In the genomic region with DNA sequence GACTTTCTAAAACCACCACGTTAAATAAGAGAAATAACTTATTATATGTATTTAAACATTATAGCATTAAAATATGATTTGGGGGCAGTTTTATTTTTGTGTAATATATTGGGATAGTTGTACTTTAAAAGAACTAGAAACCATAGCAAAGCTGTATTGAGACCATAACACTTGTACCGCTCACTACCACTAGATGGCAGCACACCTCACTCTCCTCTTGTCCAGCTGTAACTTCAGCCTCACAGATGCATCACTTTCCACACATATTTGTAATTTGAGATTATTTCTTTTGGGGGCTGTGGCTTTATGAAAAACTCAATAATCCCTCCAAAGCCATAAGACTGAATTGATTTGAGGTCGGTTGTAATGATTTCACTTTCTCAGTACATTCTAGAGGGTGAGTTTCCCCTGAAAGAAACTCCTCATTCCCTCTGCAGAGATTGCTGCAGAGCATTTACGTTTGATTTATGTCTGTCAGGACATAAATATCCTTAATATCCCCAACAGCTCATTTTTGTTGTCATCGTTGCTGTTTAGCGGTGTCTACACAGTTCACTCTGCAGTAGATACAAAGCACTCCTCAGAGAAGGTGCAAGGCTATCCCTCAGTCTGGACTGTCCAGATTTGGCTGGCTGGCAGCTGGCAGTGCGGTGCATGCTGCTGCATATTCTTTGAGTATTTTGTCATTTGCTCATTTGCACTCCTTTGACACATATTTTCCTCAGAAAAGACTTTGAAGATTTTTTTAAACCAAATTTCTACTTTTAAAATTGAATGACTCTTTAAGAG, we compare ENCODE assay signal across 9 mouse cellular contexts.
DNase-seq lines count a peak whose midpoint lies in the region; ATAC-seq and TF ChIP-seq lines count a peak whose summit lies in the region.
"Had no signal": no experiment of that assay in that cellular context is flagged by ENCODE, and none has a peak within 500 bp of the region (broad histone marks: within the 10 kb centered on the region; RNA-seq: fewer than 3 reads in every experiment).

No protein-coding gene starts in this region.

- ATAC-seq in limb, embryonic 14.5 days (ENCODE audit: low FRiP score, low read depth): peak; percentile 77
- peak; percentile 81 for ATAC-seq in neural tube, embryonic 12.5 days (ENCODE audit: low FRiP score, low read depth)

- dilution Hi-C loops in CH12.LX (cut with MboI; ENCODE audit: extremely low pct_ligation_motif_present, extremely low pct_unique_long_range_greater_than_20kb, low sequenced_read_pairs): no loop called here

- H3K36me3 ChIP-seq in CH12.LX (replicated peaks in 1 of 2; ENCODE audit: control insufficient read depth in 1 of 2, insufficient read depth in 1 of 2, low read length in 1 of 2): no peaks in the 10 kb centered on the region
- H3K36me3 ChIP-seq in limb, embryonic 14.5 days (ENCODE audit: control insufficient read depth, insufficient read depth, low read length): no peaks in the 10 kb centered on the region
- no peaks in the 10 kb centered on the region for H3K36me3 ChIP-seq in neural tube, embryonic 12.5 days
- H3K36me3 ChIP-seq: liver, embryonic 15.5 days had no signal

- no peak overlapping the region for H3K27ac ChIP-seq in CH12.LX (ENCODE audit: insufficient read depth, low read depth)
- no peak overlapping the region for H3K27ac ChIP-seq in limb, embryonic 14.5 days (replicated peaks; ENCODE audit: low read depth, low read length)
- no peak overlapping the region for H3K27ac ChIP-seq in neural tube, embryonic 12.5 days
- H3K27ac ChIP-seq: liver, embryonic 15.5 days had no signal

- TF ChIP-seq CTCF in CH12.LX (conservative IDR thresholded peaks at IDR 0.05 in 1 of 2, IDR thresholded peaks at IDR 0.05 in 1 of 2; ENCODE audit: low read depth in 2 of 2, low read length in 2 of 2): peak; percentile 91 to 98

- no peaks in the 10 kb centered on the region for H3K79me2 ChIP-seq in CH12.LX (replicated peaks; ENCODE audit: control insufficient read depth, extremely low read depth, insufficient read depth, poor library complexity, severe bottlenecking)

- WGBS in limb, embryonic 14.5 days: 29% methylated on average over 7 of the region's 7 CpGs
- 42% methylated on average over 7 of the region's 7 CpGs for WGBS in neural tube, embryonic 12.5 days

- TF ChIP-seq RAD21 in CH12.LX (IDR thresholded peaks at IDR 0.05; ENCODE audit: low read depth, low read length): peak; percentile 75

- in situ Hi-C loops in CH12.LX (cut with MboI; ENCODE audit: low pct_ligation_motif_present, low pct_unique_long_range_greater_than_20kb, low sequenced_read_pairs): no loop called here

- no peak overlapping the region for H3K4me3 ChIP-seq in CH12.LX (replicated peaks in 1 of 3; ENCODE audit: low read depth in 2 of 3, low read length in 2 of 3, poor library complexity in 1 of 3)
- no peak overlapping the region for H3K4me3 ChIP-seq in limb, embryonic 14.5 days (replicated peaks; ENCODE audit: low read length)
- H3K4me3 ChIP-seq in neural tube, embryonic 12.5 days: no peak overlapping the region
- H3K4me3 ChIP-seq: liver, embryonic 15.5 days had no signal

- TF ChIP-seq EP300 in CH12.LX (IDR thresholded peaks at IDR 0.05; ENCODE audit: low read length): no peak

- TF ChIP-seq POLR2A in CH12.LX (IDR thresholded peaks at IDR 0.05; ENCODE audit: low read depth, low read length): no peak
- TF ChIP-seq POLR2A in limb, embryonic 14.5 days (IDR thresholded peaks at IDR 0.05; ENCODE audit: borderline replicate concordance, extremely low read depth, insufficient read depth, insufficient read length): no peak

- H3K27me3 ChIP-seq in CH12.LX (replicated peaks): no peaks in the 10 kb centered on the region
- H3K27me3 ChIP-seq in limb, embryonic 14.5 days (ENCODE audit: control insufficient read depth, insufficient read depth, low read length): no peaks in the 10 kb centered on the region
- no peaks in the 10 kb centered on the region for H3K27me3 ChIP-seq in neural tube, embryonic 12.5 days (replicated peaks)
- H3K27me3 ChIP-seq: liver, embryonic 15.5 days had no signal

- no peak overlapping the region for H3K4me2 ChIP-seq in CH12.LX (ENCODE audit: insufficient read depth, low read depth, poor library complexity, severe bottlenecking)
- no peak overlapping the region for H3K4me2 ChIP-seq in limb, embryonic 14.5 days (replicated peaks; ENCODE audit: low read depth, low read length, severe bottlenecking)
- H3K4me2 ChIP-seq in neural tube, embryonic 12.5 days (replicated peaks): no peak overlapping the region
- H3K4me2 ChIP-seq: liver, embryonic 15.5 days had no signal

- no peaks in the 10 kb centered on the region for H3K9me3 ChIP-seq in CH12.LX (replicated peaks; ENCODE audit: low read length)
- no peaks in the 10 kb centered on the region for H3K9me3 ChIP-seq in limb, embryonic 14.5 days (ENCODE audit: control insufficient read depth, low read length)
- no peaks in the 10 kb centered on the region for H3K9me3 ChIP-seq in neural tube, embryonic 12.5 days
- H3K9me3 ChIP-seq: liver, embryonic 15.5 days had no signal

- peak; percentile 74 for DNase-seq in CH12.LX (ENCODE audit: extremely low read depth)
- DNase-seq in WW6 (ENCODE audit: low read depth, low spot score): peak; percentile 4
- peak; percentile 61 to 71 for DNase-seq in cerebellum, postnatal 4 days (ENCODE audit: low spot score in 2 of 2)
- DNase-seq in gastrocnemius, postnatal 10 days: peak; percentile 63
- peak; percentile 82 for DNase-seq in kidney, postnatal 10 days
- DNase-seq in limb, embryonic 14.5 days (ENCODE audit: low spot score): peak; percentile 86
- DNase-seq in thymus, postnatal 4 days: peak; percentile 66

- H3K4me1 ChIP-seq in CH12.LX (ENCODE audit: control insufficient read depth in 1 of 2, insufficient read depth in 2 of 2): peaks cover 0 to 4% of the 10 kb centered on the region in 2 experiments; a peak in 1 of 4 replicates
- 0 out of 2 replicates have a peak, but pooled peaks cover 3% of the 10 kb centered on the region for H3K4me1 ChIP-seq in limb, embryonic 14.5 days (ENCODE audit: control insufficient read depth, insufficient read depth, low read length)
- no peaks in the 10 kb centered on the region for H3K4me1 ChIP-seq in neural tube, embryonic 12.5 days
- H3K4me1 ChIP-seq: liver, embryonic 15.5 days had no signal

- no peak overlapping the region for H3K9ac ChIP-seq in CH12.LX (ENCODE audit: insufficient read depth, low read depth)
- no peak overlapping the region for H3K9ac ChIP-seq in limb, embryonic 14.5 days (ENCODE audit: low read depth, low read length, severe bottlenecking)
- no peak overlapping the region for H3K9ac ChIP-seq in neural tube, embryonic 12.5 days
- H3K9ac ChIP-seq: liver, embryonic 15.5 days had no signal

TF ChIP-seq in CH12.LX, 34 proteins besides CTCF, POLR2A, EP300 and RAD21:
- peak; percentile 68 for TF ChIP-seq SMC3 (IDR thresholded peaks at IDR 0.05; ENCODE audit: low read depth, low read length)
- TF ChIP-seq IRF4 (IDR thresholded peaks at IDR 0.05; ENCODE audit: low read depth, low read length): peak; percentile 48; the same call in 1 of the 2 replicates
- TF ChIP-seq NELFE (IDR thresholded peaks at IDR 0.05; ENCODE audit: low read depth, low read length): no peak
- no peak for TF ChIP-seq ELF1 (IDR thresholded peaks at IDR 0.05; ENCODE audit: low read depth, low read length)
- no peak for TF ChIP-seq CHD1 (IDR thresholded peaks at IDR 0.05; ENCODE audit: low read depth, low read length)
- TF ChIP-seq MYC (IDR thresholded peaks at IDR 0.05; ENCODE audit: low read depth, low read length): no peak
- no peak for TF ChIP-seq JUN (IDR thresholded peaks at IDR 0.05; ENCODE audit: insufficient read depth, low read depth, low read length)

Comparison
In these comparisons a context has a peak if more than half of its experiments do, and no peak if none do; other contexts are left out.
1. DNase-seq: peak in every context shown above with its lines; median percentile 86 in limb, embryonic 14.5 days; 82 in kidney, postnatal 10 days; 74 in CH12.LX; 66 in cerebellum, postnatal 4 days; 66 in thymus, postnatal 4 days; 63 in gastrocnemius, postnatal 10 days; 4 in WW6.